Mouse (Mus musculus): Measurements from ENCODE around the gene Ptprn2. TPM values are rescaled to one million over a fixed set of nuclear protein-coding genes. Genes with fewer than 3 reads are reported as not detected.
A peak's percentile ranks its signal among the peaks of the same experiment; 100 is the strongest.

The Ptprn2 gene
- polyA plus RNA-seq, 1 experiment from 2014 or later = 0.25 TPM

GRCm38 (mm10) chr12:116740141-116740540 is 254.6 kb downstream of the Ptprn2 start:
- 92% methylated on average over 5 of the region's 5 CpGs for WGBS
- no peaks in the 10 kb centered on the region for H3K9me3 ChIP-seq
- no peak overlapping the region for H3K9ac ChIP-seq (replicated peaks)
- H3K36me3 ChIP-seq = no peaks in the 10 kb centered on the region
- no peaks in the 10 kb centered on the region for H3K27me3 ChIP-seq
- no peak overlapping the region for H3K4me2 ChIP-seq
- no peak for ATAC-seq (ENCODE audit: insufficient number of reproducible peaks, insufficient read depth, low FRiP score, low TSS enrichment, low read depth)
- no peak overlapping the region for H3K27ac ChIP-seq
- H3K4me1 ChIP-seq (replicated peaks) = no peaks in the 10 kb centered on the region
- H3K4me3 ChIP-seq (replicated peaks) = no peak overlapping the region

GRCm38 (mm10) chr12:116741300-116741699 is 255.8 kb downstream of the Ptprn2 start:
- Histone ChIP-seq H3K9ac (replicated peaks) (no peak overlapping the region), H3K27me3 (no peaks in the 10 kb centered on the region), H3K27ac (no peak overlapping the region), H3K4me2 (no peak overlapping the region), H3K9me3 (no peaks in the 10 kb centered on the region), H3K4me1 (replicated peaks) (no peaks in the 10 kb centered on the region), H3K4me3 (replicated peaks) (no peak overlapping the region), H3K36me3 (no peaks in the 10 kb centered on the region)
- ATAC-seq (ENCODE audit: insufficient number of reproducible peaks, insufficient read depth, low FRiP score, low TSS enrichment, low read depth) = no peak

GRCm38 (mm10) chr12:116746401-116746800 is 260.9 kb downstream of the Ptprn2 start:
- Histone ChIP-seq H3K27ac (no peak overlapping the region), H3K27me3 (no peaks in the 10 kb centered on the region), H3K4me1 (replicated peaks) (no peaks in the 10 kb centered on the region), H3K36me3 (no peaks in the 10 kb centered on the region), H3K4me2 (no peak overlapping the region), H3K4me3 (replicated peaks) (no peak overlapping the region), H3K9me3 (no peaks in the 10 kb centered on the region), H3K9ac (replicated peaks) (no peak overlapping the region)
- no peak for ATAC-seq (ENCODE audit: insufficient number of reproducible peaks, insufficient read depth, low FRiP score, low TSS enrichment, low read depth)
- WGBS = 85% methylated on average over 2 of the region's 2 CpGs

- no peak overlapping the region for H3K27ac ChIP-seq
- no peaks in the 10 kb centered on the region for H3K9me3 ChIP-seq
- H3K9ac ChIP-seq (replicated peaks) = no peak overlapping the region
- no peaks in the 10 kb centered on the region for H3K27me3 ChIP-seq
- no peaks in the 10 kb centered on the region for H3K36me3 ChIP-seq
- ATAC-seq (ENCODE audit: insufficient number of reproducible peaks, insufficient read depth, low FRiP score, low TSS enrichment, low read depth) = no peak
- no peaks in the 10 kb centered on the region for H3K4me1 ChIP-seq (replicated peaks)
- H3K4me2 ChIP-seq = no peak overlapping the region
- H3K4me3 ChIP-seq (replicated peaks) = no peak overlapping the region
- WGBS = 91% methylated on average over 1 of the region's 1 CpGs
Measured at GRCm38 (mm10) chr12:116752784-116753183, 267.3 kb downstream of the Ptprn2 start.

GRCm38 (mm10) chr12:116763961-116764360 is 278.4 kb downstream of the Ptprn2 start:
- Histone ChIP-seq H3K27me3 (no peaks in the 10 kb centered on the region), H3K4me3 (replicated peaks) (no peak overlapping the region), H3K27ac (no peak overlapping the region), H3K9me3 (no peaks in the 10 kb centered on the region), H3K9ac (replicated peaks) (no peak overlapping the region), H3K36me3 (no peaks in the 10 kb centered on the region), H3K4me1 (replicated peaks) (no peaks in the 10 kb centered on the region), H3K4me2 (no peak overlapping the region)
- no peak for ATAC-seq (ENCODE audit: insufficient number of reproducible peaks, insufficient read depth, low FRiP score, low TSS enrichment, low read depth)

GRCm38 (mm10) chr12:116770911-116771310 is 285.4 kb downstream of the Ptprn2 start:
- no peak for ATAC-seq (ENCODE audit: insufficient number of reproducible peaks, insufficient read depth, low FRiP score, low TSS enrichment, low read depth)
- Histone ChIP-seq H3K36me3 (no peaks in the 10 kb centered on the region), H3K27ac (no peak overlapping the region), H3K9ac (replicated peaks) (no peak overlapping the region), H3K9me3 (no peaks in the 10 kb centered on the region), H3K4me2 (no peak overlapping the region), H3K4me3 (replicated peaks) (no peak overlapping the region), H3K27me3 (no peaks in the 10 kb centered on the region), H3K4me1 (replicated peaks) (peaks cover 6% of the 10 kb centered on the region; the same call in 1 of the 2 replicates)
- WGBS = 70% methylated on average over 6 of the region's 6 CpGs

GRCm38 (mm10) chr12:116771493-116771892 is 286.0 kb downstream of the Ptprn2 start:
- no peak overlapping the region for H3K4me3 ChIP-seq (replicated peaks)
- H3K36me3 ChIP-seq = no peaks in the 10 kb centered on the region
- H3K4me2 ChIP-seq = no peak overlapping the region
- H3K4me1 ChIP-seq (replicated peaks) = peaks cover 6% of the 10 kb centered on the region; the same call in 1 of the 2 replicates
- H3K9ac ChIP-seq (replicated peaks) = no peak overlapping the region
- ATAC-seq (ENCODE audit: insufficient number of reproducible peaks, insufficient read depth, low FRiP score, low TSS enrichment, low read depth) = no peak
- H3K27me3 ChIP-seq = no peaks in the 10 kb centered on the region
- 69% methylated on average over 4 of the region's 4 CpGs for WGBS
- no peak overlapping the region for H3K27ac ChIP-seq
- H3K9me3 ChIP-seq = no peaks in the 10 kb centered on the region

- WGBS = 36% methylated on average over 7 of the region's 7 CpGs
- Histone ChIP-seq H3K27me3 (no peaks in the 10 kb centered on the region), H3K27ac (no peak overlapping the region), H3K4me1 (replicated peaks) (peaks cover 6% of the 10 kb centered on the region; the same call in 1 of the 2 replicates), H3K4me2 (no peak overlapping the region), H3K4me3 (replicated peaks) (no peak overlapping the region), H3K36me3 (no peaks in the 10 kb centered on the region), H3K9me3 (no peaks in the 10 kb centered on the region), H3K9ac (replicated peaks) (no peak overlapping the region)
- no peak for ATAC-seq (ENCODE audit: insufficient number of reproducible peaks, insufficient read depth, low FRiP score, low TSS enrichment, low read depth)
Measured at GRCm38 (mm10) chr12:116772081-116772566, 286.6 kb downstream of the Ptprn2 start.

GRCm38 (mm10) chr12:116773344-116773743 is 287.8 kb downstream of the Ptprn2 start:
- no peak overlapping the region for H3K27ac ChIP-seq
- no peak overlapping the region for H3K4me3 ChIP-seq (replicated peaks)
- no peak overlapping the region for H3K9ac ChIP-seq (replicated peaks)
- H3K36me3 ChIP-seq = no peaks in the 10 kb centered on the region
- H3K4me1 ChIP-seq (replicated peaks) = peaks cover 9% of the 10 kb centered on the region; the same call in 1 of the 2 replicates
- no peak for ATAC-seq (ENCODE audit: insufficient number of reproducible peaks, insufficient read depth, low FRiP score, low TSS enrichment, low read depth)
- H3K27me3 ChIP-seq = no peaks in the 10 kb centered on the region
- H3K4me2 ChIP-seq = no peak overlapping the region
- H3K9me3 ChIP-seq = no peaks in the 10 kb centered on the region
- 88% methylated on average over 3 of the region's 3 CpGs for WGBS

GRCm38 (mm10) chr12:116776447-116776846 is 290.9 kb downstream of the Ptprn2 start:
- Histone ChIP-seq H3K9me3 (no peaks in the 10 kb centered on the region), H3K27ac (no peak overlapping the region), H3K4me2 (no peak overlapping the region), H3K27me3 (no peaks in the 10 kb centered on the region), H3K4me1 (replicated peaks) (peaks cover 9% of the 10 kb centered on the region; the same call in 1 of the 2 replicates), H3K9ac (replicated peaks) (no peak overlapping the region), H3K36me3 (no peaks in the 10 kb centered on the region), H3K4me3 (replicated peaks) (no peak overlapping the region)
- ATAC-seq (ENCODE audit: insufficient number of reproducible peaks, insufficient read depth, low FRiP score, low TSS enrichment, low read depth) = no peak
- 89% methylated on average over 8 of the region's 8 CpGs for WGBS

GRCm38 (mm10) chr12:116778095-116779090 is 292.9 kb downstream of the Ptprn2 start:
- no peak overlapping the region for H3K9ac ChIP-seq (replicated peaks)
- no peak overlapping the region for H3K4me2 ChIP-seq
- 59% methylated on average over 4 of the region's 4 CpGs for WGBS
- no peaks in the 10 kb centered on the region for H3K27me3 ChIP-seq
- H3K27ac ChIP-seq = no peak overlapping the region
- ATAC-seq (ENCODE audit: insufficient number of reproducible peaks, insufficient read depth, low FRiP score, low TSS enrichment, low read depth) = 0 out of 2 replicates have a peak, but pooled peaks have one; percentile 40
- H3K9me3 ChIP-seq = no peaks in the 10 kb centered on the region
- H3K36me3 ChIP-seq = no peaks in the 10 kb centered on the region
- H3K4me3 ChIP-seq (replicated peaks) = no peak overlapping the region
- H3K4me1 ChIP-seq (replicated peaks) = peaks cover 3% of the 10 kb centered on the region; the same call in 1 of the 2 replicates

Data from limb, embryonic 12.5 days (tissue).